Mouse (Mus musculus) liver, adult 2 months (tissue): ENCODE data around the gene Gpd2.

Experiments
- CTCF ChIP-seq: fragments of 200-500 bp; IDR thresholded peaks from 2 replicates; pipeline ENCODE4 v1.5.1; 2011; ENCODE audit warnings: low read depth, low read length, control low read depth
- POLR2A ChIP-seq: fragments of 200-500 bp; IDR thresholded peaks from 2 replicates; pipeline ENCODE4 v1.6.1; 2011; ENCODE audit warnings: low read length, control low read depth; ENCODE audit not compliant: insufficient read depth; ENCODE audit errors: extremely low read depth

DNA sequence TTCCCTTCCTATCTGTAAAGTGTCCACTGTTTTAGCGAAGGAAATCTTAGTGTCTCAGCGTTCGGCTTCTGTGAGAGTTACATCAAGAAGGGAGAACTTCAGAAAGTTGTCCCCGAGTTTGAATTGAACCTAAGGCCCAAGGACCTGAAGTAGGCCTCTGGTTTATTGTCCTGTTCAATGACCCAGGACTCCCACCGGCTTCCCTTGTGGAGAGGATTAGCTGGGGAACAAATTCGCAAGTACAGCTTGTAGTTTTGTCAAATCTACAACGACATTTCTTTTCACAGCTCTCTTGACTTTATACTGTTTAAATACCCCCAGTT is 29.9 kb downstream of the Gpd2 start:
- TF ChIP-seq POLR2A (no peak), CTCF (no peak)
